Mouse (Mus musculus) MEL (cell line): ENCODE measurements around the gene Exoc3l2.
A peak's percentile ranks its signal among the peaks of the same experiment; 100 is the strongest.

Source experiments
- CTCF ChIP-seq, 3 experiments: IDR thresholded peaks in 2 of 3; conservative IDR thresholded peaks in 1 of 3; 2 replicates each; pipeline ENCODE4 v1.5.1; 2011 to 2012; ENCODE audit warnings: low read length in 3 of 3, low read depth in 2 of 3, mild to moderate bottlenecking in 2 of 3, improper control_type of control experiment in 1 of 3, inconsistent platforms in 1 of 3, mixed read lengths in 1 of 3, moderate library complexity in 1 of 3; ENCODE audit not compliant: control insufficient read depth in 1 of 3, insufficient read depth in 1 of 3, poor library complexity in 1 of 3, severe bottlenecking in 1 of 3
- KAT2A ChIP-seq: conservative IDR thresholded peaks from 2 replicates; pipeline ENCODE4 v1.6.1; 2012; ENCODE audit warnings: low read depth, low read length, improper control_type of control experiment, inconsistent platforms

- TF ChIP-seq KAT2A = no peak
- TF ChIP-seq CTCF (IDR thresholded peaks at IDR 0.05 in 2 of 3, conservative IDR thresholded peaks at IDR 0.05 in 1 of 3; ENCODE audit: control insufficient read depth in 1 of 3, insufficient read depth in 1 of 3, low read depth in 2 of 3, low read length in 3 of 3, poor library complexity in 1 of 3, severe bottlenecking in 1 of 3) = peak; percentile 77 to 99 (median 88)
These were observed 1.6 kb upstream of the Exoc3l2 start for GRCm38 (mm10) chr7:19461488-19461887.
